Mouse (Mus musculus): Measurements from ENCODE around the gene Ly9. TPM values are rescaled to one million over a fixed set of nuclear protein-coding genes. Genes with fewer than 3 reads are reported as not detected.

The Ly9 gene
- polyA plus RNA-seq, 1 experiment from 2014 or later, result not detected

DNA sequence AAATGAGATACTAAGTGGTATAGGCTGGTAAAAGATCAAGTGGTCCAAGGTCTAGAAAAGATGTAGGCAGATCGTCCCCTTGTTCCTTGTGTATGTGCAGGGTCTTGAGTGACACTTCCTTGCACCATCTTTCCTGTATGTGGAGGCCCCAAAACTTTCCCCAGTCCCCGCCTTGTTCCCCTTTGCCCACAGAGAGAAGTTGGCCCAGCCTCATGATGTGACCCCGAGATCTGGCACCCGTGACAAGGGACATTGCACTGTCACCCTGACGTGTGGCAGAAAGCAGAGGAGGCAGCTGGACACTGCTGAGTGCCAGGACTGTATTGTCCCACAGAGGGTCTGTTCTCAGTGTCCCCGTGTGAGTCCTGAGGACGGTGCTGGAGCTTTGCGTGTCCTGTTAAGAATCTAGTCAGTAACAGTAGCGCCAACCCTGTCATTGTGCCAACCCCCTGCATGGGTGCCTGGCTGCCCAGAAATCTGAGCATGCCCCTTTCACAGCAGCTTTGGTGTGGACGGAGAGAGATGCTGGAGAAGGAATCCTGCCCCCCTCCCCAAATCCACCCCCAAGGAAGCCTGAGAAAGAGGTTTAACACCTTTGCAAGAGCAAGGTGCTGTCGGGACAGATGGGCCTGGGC lies 9.8 kb upstream of the Ly9 start:
- no peak for ATAC-seq (ENCODE audit: low FRiP score, low TSS enrichment)
- Histone ChIP-seq H3K9me3 (ENCODE audit: control insufficient read depth, low read length) (no peaks in the 10 kb centered on the region), H3K9ac (ENCODE audit: low read depth, low read length) (no peak overlapping the region), H3K4me1 (ENCODE audit: control insufficient read depth, insufficient read depth, low read length) (no peaks in the 10 kb centered on the region), H3K36me3 (ENCODE audit: control insufficient read depth, insufficient read depth, low read length) (no peaks in the 10 kb centered on the region), H3K4me2 (replicated peaks; ENCODE audit: low read depth, low read length) (no peak overlapping the region), H3K4me3 (ENCODE audit: low read length) (no peak overlapping the region), H3K27me3 (ENCODE audit: control insufficient read depth, insufficient read depth, low read length) (no peaks in the 10 kb centered on the region), H3K27ac (ENCODE audit: low read depth, low read length) (no peak overlapping the region)
- WGBS, result 70% methylated on average over 11 of the region's 11 CpGs

DNA sequence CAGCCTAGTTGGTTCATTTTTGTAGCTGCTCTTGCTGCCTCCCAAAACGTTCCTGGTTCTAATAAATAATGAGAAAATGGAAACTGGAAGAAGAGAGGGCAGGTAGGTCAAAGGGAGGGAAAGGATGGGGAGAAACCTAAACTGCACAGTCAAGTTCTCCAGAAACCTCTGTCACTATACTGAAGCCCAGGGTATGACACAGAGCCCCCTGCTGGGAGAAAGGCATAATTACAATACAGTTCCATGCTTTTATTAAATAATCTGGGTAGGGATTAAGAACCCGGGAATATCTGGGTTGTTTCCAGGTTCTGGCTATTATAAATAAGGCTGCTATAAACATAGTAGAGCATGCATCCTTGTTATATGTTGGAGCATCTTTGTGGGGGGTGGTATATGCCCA lies 6.8 kb upstream of the Ly9 start:
- Histone ChIP-seq H3K36me3 (ENCODE audit: control insufficient read depth, insufficient read depth, low read length) (no peaks in the 10 kb centered on the region), H3K4me2 (replicated peaks; ENCODE audit: low read depth, low read length) (no peak overlapping the region), H3K9ac (ENCODE audit: low read depth, low read length) (no peak overlapping the region), H3K27me3 (ENCODE audit: control insufficient read depth, insufficient read depth, low read length) (no peaks in the 10 kb centered on the region), H3K9me3 (ENCODE audit: control insufficient read depth, low read length) (no peaks in the 10 kb centered on the region), H3K27ac (ENCODE audit: low read depth, low read length) (no peak overlapping the region), H3K4me3 (ENCODE audit: low read length) (no peak overlapping the region), H3K4me1 (ENCODE audit: control insufficient read depth, insufficient read depth, low read length) (no peaks in the 10 kb centered on the region)
- ATAC-seq (ENCODE audit: low FRiP score, low TSS enrichment), result no peak
- 38% methylated on average over 2 of the region's 2 CpGs for WGBS

DNA sequence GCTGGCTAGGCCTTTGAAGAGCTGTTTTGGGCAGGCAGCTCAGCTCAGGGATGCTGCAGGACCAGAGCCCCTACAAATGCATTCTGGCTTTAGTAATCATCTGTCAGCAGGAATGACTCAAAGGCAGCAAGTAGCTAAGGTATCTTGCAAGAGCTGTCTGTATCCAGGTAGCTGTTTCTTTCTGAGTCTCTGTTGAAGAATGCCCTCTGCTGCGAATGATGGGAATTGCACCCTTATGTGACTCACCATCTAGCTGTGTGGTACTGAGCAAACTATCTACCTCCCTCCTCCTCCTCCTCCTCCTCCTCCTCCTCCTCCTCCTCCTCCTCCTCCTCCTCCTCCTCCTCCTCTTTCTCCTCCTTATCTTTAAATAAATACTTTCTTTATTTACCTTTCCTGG lies 3.6 kb upstream of the Ly9 start:
- Histone ChIP-seq H3K9ac (ENCODE audit: low read depth, low read length) (no peak overlapping the region), H3K9me3 (ENCODE audit: control insufficient read depth, low read length) (no peaks in the 10 kb centered on the region), H3K4me2 (replicated peaks; ENCODE audit: low read depth, low read length) (no peak overlapping the region), H3K4me3 (ENCODE audit: low read length) (no peak overlapping the region), H3K36me3 (ENCODE audit: control insufficient read depth, insufficient read depth, low read length) (no peaks in the 10 kb centered on the region), H3K4me1 (ENCODE audit: control insufficient read depth, insufficient read depth, low read length) (no peaks in the 10 kb centered on the region), H3K27ac (ENCODE audit: low read depth, low read length) (no peak overlapping the region), H3K27me3 (ENCODE audit: control insufficient read depth, insufficient read depth, low read length) (no peaks in the 10 kb centered on the region)
- 28% methylated on average over 1 of the region's 1 CpGs for WGBS
- ATAC-seq (ENCODE audit: low FRiP score, low TSS enrichment), result no peak

DNA sequence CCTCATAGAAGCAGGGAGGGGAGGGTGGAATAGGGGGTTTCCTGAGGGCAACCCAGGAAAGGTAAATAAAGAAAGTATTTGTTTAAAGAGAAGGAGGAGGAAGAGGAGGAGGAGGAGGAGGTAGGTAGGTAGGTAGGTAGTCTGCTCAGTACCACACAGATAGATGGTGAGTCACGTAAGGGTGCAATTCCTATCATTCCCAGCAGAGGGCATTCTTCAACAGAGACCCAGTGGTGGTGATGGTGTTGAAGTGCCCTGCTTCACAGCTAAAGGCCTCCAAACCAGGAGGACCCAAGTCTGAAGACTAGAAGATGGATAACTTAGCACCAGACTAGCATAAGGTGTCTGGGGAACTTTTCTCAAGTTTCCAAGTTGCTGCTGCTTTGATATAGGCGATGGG lies 2.8 kb upstream of the Ly9 start:
- WGBS, result 95% methylated on average over 2 of the region's 2 CpGs
- H3K4me3 ChIP-seq (ENCODE audit: low read length), result no peak overlapping the region
- no peaks in the 10 kb centered on the region for H3K9me3 ChIP-seq (ENCODE audit: control insufficient read depth, low read length)
- H3K27ac ChIP-seq (ENCODE audit: low read depth, low read length), result no peak overlapping the region
- no peaks in the 10 kb centered on the region for H3K27me3 ChIP-seq (ENCODE audit: control insufficient read depth, insufficient read depth, low read length)
- H3K4me2 ChIP-seq (replicated peaks; ENCODE audit: low read depth, low read length), result no peak overlapping the region
- no peaks in the 10 kb centered on the region for H3K4me1 ChIP-seq (ENCODE audit: control insufficient read depth, insufficient read depth, low read length)
- ATAC-seq (ENCODE audit: low FRiP score, low TSS enrichment), result no peak
- no peaks in the 10 kb centered on the region for H3K36me3 ChIP-seq (ENCODE audit: control insufficient read depth, insufficient read depth, low read length)
- no peak overlapping the region for H3K9ac ChIP-seq (ENCODE audit: low read depth, low read length)

DNA sequence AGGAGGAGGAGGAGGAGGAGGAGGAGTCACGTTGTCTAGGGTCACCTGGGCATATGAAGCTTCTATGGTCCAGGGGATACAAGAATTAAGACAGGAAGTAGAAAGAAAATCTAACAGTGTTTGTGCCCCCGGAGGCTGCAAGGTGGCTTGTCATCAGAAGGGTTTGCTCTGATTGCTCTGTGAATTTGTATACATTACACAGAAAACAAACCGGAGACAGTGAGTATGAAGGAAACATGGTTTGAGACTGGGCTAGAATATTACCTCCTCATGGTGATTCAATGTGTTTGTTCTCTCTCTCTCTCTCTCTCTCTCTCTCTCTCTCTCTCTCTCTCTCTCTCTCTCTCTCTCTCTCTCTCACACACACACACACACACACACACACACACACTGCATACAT lies 554 bp downstream of the Ly9 start:
- WGBS, result 83% methylated on average over 3 of the region's 3 CpGs
- Histone ChIP-seq H3K9ac (ENCODE audit: low read depth, low read length) (no peak overlapping the region), H3K27ac (ENCODE audit: low read depth, low read length) (no peak overlapping the region), H3K4me3 (ENCODE audit: low read length) (no peak overlapping the region), H3K27me3 (ENCODE audit: control insufficient read depth, insufficient read depth, low read length) (no peaks in the 10 kb centered on the region), H3K4me1 (ENCODE audit: control insufficient read depth, insufficient read depth, low read length) (no peaks in the 10 kb centered on the region), H3K36me3 (ENCODE audit: control insufficient read depth, insufficient read depth, low read length) (no peaks in the 10 kb centered on the region), H3K9me3 (ENCODE audit: control insufficient read depth, low read length) (no peaks in the 10 kb centered on the region), H3K4me2 (replicated peaks; ENCODE audit: low read depth, low read length) (no peak overlapping the region)
- ATAC-seq (ENCODE audit: low FRiP score, low TSS enrichment), result no peak

DNA sequence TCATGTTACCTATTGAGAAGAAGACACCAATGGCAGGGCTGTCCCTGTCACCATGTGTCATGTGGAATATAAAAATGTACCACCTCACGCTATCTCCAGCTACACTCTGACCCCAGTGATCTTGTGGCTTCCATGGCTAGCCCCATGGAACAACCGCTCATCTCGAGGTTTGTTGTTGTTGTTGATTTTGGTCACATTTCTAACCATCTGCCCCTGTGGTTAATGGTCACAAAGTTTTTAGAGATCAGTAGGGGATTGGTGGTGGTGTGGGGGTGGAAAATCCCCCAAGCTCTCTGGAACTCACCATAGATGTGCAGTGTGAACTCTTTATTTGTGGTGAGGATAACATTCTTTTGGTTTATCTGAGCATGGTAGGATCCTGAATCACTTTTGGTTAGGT lies 2.5 kb downstream of the Ly9 start:
- Histone ChIP-seq H3K27ac (ENCODE audit: low read depth, low read length) (no peak overlapping the region), H3K9me3 (ENCODE audit: control insufficient read depth, low read length) (no peaks in the 10 kb centered on the region), H3K4me2 (replicated peaks; ENCODE audit: low read depth, low read length) (no peak overlapping the region), H3K4me3 (ENCODE audit: low read length) (no peak overlapping the region), H3K9ac (ENCODE audit: low read depth, low read length) (no peak overlapping the region), H3K4me1 (ENCODE audit: control insufficient read depth, insufficient read depth, low read length) (no peaks in the 10 kb centered on the region), H3K27me3 (ENCODE audit: control insufficient read depth, insufficient read depth, low read length) (no peaks in the 10 kb centered on the region), H3K36me3 (ENCODE audit: control insufficient read depth, insufficient read depth, low read length) (no peaks in the 10 kb centered on the region)
- ATAC-seq (ENCODE audit: low FRiP score, low TSS enrichment), result no peak
- 75% methylated on average over 3 of the region's 3 CpGs for WGBS

DNA sequence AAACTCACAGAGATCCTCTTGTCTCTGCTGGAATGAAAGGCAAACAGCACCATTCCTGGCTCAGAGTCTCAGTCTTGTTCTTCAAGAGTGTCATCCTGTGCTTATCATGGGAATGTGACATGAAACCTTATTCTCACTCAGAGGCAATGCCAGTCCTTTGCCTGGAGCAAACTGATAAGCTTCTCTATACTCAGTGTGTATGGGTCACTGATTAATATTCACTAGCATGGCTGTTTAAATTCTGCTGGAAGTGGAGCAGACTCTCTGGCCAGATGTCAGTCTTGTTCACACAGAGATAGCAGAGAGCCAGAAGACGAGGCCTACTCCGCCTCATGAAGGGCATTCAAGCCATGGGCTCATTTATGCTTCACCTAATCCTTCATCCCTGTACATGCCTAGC lies 22.6 kb downstream of the Ly9 start:
- Histone ChIP-seq H3K4me2 (replicated peaks; ENCODE audit: low read depth, low read length) (no peak overlapping the region), H3K9me3 (ENCODE audit: control insufficient read depth, low read length) (no peaks in the 10 kb centered on the region), H3K27ac (ENCODE audit: low read depth, low read length) (no peak overlapping the region), H3K27me3 (ENCODE audit: control insufficient read depth, insufficient read depth, low read length) (no peaks in the 10 kb centered on the region), H3K36me3 (ENCODE audit: control insufficient read depth, insufficient read depth, low read length) (no peaks in the 10 kb centered on the region), H3K9ac (ENCODE audit: low read depth, low read length) (no peak overlapping the region), H3K4me3 (ENCODE audit: low read length) (no peak overlapping the region), H3K4me1 (ENCODE audit: control insufficient read depth, insufficient read depth, low read length) (no peaks in the 10 kb centered on the region)
- ATAC-seq (ENCODE audit: low FRiP score, low TSS enrichment), result no peak
- 90% methylated on average over 2 of the region's 2 CpGs for WGBS

DNA sequence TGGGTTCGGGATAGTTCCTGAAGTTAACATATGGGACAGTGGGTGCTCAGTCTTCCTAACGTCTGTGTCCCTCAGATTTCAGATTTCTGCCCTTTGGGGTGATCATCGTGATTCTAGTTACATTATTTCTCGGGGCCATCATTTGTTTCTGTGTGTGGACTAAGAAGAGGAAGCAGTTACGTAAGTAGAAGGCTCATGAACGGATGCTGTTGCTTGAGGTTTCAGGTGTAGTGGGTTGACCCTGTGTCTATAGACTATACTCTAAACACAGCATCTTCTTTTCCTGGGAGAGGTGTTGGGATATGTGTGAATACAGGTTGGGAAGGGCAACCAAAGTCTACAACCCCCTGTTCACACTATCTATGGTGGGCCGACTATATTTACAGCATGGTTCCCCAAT lies 30.0 kb downstream of the Ly9 start:
- Histone ChIP-seq H3K4me1 (ENCODE audit: control insufficient read depth, insufficient read depth, low read length) (no peaks in the 10 kb centered on the region), H3K36me3 (ENCODE audit: control insufficient read depth, insufficient read depth, low read length) (no peaks in the 10 kb centered on the region), H3K27me3 (ENCODE audit: control insufficient read depth, insufficient read depth, low read length) (no peaks in the 10 kb centered on the region), H3K4me3 (ENCODE audit: low read length) (no peak overlapping the region), H3K4me2 (replicated peaks; ENCODE audit: low read depth, low read length) (no peak overlapping the region), H3K9me3 (ENCODE audit: control insufficient read depth, low read length) (no peaks in the 10 kb centered on the region), H3K9ac (ENCODE audit: low read depth, low read length) (no peak overlapping the region), H3K27ac (ENCODE audit: low read depth, low read length) (no peak overlapping the region)
- WGBS, result 87% methylated on average over 7 of the region's 7 CpGs
- no peak for ATAC-seq (ENCODE audit: low FRiP score, low TSS enrichment)

DNA sequence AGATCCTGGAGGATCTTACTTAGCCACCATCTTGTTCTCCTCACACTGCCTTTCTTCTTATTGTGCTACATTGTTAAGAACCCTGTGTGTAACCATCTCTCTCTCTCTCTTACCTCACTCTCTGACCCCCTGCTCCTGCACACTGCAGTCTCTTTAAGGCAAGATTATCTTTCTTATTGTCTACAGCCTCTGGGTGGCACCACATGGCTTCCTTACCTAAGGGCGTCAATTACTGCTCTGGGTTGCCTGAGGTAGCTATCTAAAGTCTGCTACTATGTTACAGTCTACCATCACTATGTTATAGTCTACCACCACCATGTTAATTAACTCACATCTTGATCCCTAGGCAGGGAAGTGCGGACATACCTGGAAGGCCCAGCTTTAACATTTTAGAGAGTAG lies 38.8 kb downstream of the Ly9 start:
- Histone ChIP-seq H3K9ac (ENCODE audit: low read depth, low read length) (no peak overlapping the region), H3K4me1 (ENCODE audit: control insufficient read depth, insufficient read depth, low read length) (no peaks in the 10 kb centered on the region), H3K27ac (ENCODE audit: low read depth, low read length) (no peak overlapping the region), H3K4me3 (ENCODE audit: low read length) (no peak overlapping the region), H3K27me3 (ENCODE audit: control insufficient read depth, insufficient read depth, low read length) (no peaks in the 10 kb centered on the region), H3K9me3 (ENCODE audit: control insufficient read depth, low read length) (no peaks in the 10 kb centered on the region), H3K36me3 (ENCODE audit: control insufficient read depth, insufficient read depth, low read length) (no peaks in the 10 kb centered on the region), H3K4me2 (replicated peaks; ENCODE audit: low read depth, low read length) (no peak overlapping the region)
- no peak for ATAC-seq (ENCODE audit: low FRiP score, low TSS enrichment)
- WGBS, result 59% methylated on average over 2 of the region's 2 CpGs

Data from kidney, embryonic 14.5 days (tissue).